Mouse (Mus musculus): ENCODE measurements at regions not wholly inside any gene's neighbourhood (a gene's known extent, or its start where the extent isn't known, plus 50 kb on each side); places are given as distances from the start of the nearest gene placed in this dataset.

- TF ChIP-seq CTCF (IDR thresholded peaks at IDR 0.05; ENCODE audit: low read depth), result no peak
- no peak for TF ChIP-seq EP300 (IDR thresholded peaks at IDR 0.05; ENCODE audit: low read depth)
These were observed 61.5 kb upstream of the Slc4a10 start for GRCm38 (mm10) chr2:61984771-61985170.
